Mouse (Mus musculus) central nervous system, embryonic 11.5 days (tissue): ENCODE data around the gene Akr1a1. TPM values are rescaled to one million over a fixed set of nuclear protein-coding genes. Genes with fewer than 3 reads are reported as not detected.

Source experiments
- polyA plus RNA-seq: library from polyadenylated mRNA; depleted of rRNA; stranded (reverse); fragments of >200 nt; gene quantifications from 2 replicates; pipeline ENCODE4 v1.2.3, GENCODE M21; 2012; rRNA removed

Akr1a1 gene
- 372 and 516 TPM in 2 replicates for polyA plus RNA-seq

GRCm38 (mm10) chr4:116650924-116651796, at the start of gene Akr1a1:
Gene Akr1a1, minus strand, starts transcription at chr4:116651680.

GRCm38 (mm10) chr4:116685402-116686061, 34.1 kb upstream of the Akr1a1 start, which contains the start of gene Prdx1:
Gene Prdx1, plus strand, starts transcription at chr4:116685544.

GRCm38 (mm10) chr4:116627722-116628662, 23.5 kb downstream of the Akr1a1 start, which contains the start of gene Nasp:
Gene Nasp, minus strand, starts transcription at chr4:116627941.

GRCm38 (mm10) chr4:116596379-116596778, 55.1 kb downstream of the Akr1a1 start, which contains the start of gene Ccdc17:
Gene Ccdc17, plus strand, starts transcription at chr4:116596654.

Other genes starting within 250 kb of the Akr1a1 start
- gene Mast2, start 187.5 kb downstream of the Akr1a1 start, polyA plus RNA-seq, result 46.8 and 60.1 TPM in 2 replicates
- 9.3 and 9.5 TPM in 2 replicates for gene Ipp, start 144.1 kb downstream of the Akr1a1 start, polyA plus RNA-seq
- gene Tmem69, start 95.7 kb downstream of the Akr1a1 start, polyA plus RNA-seq, result 9.7 and 15.2 TPM in 2 replicates
- gene Gpbp1l1, start 94.0 kb downstream of the Akr1a1 start, polyA plus RNA-seq, result 50.4 and 52.2 TPM in 2 replicates
- gene Ccdc17, start 55.0 kb downstream of the Akr1a1 start, polyA plus RNA-seq, result 1.7 and 3.1 TPM in 2 replicates
- gene Nasp, start 23.7 kb downstream of the Akr1a1 start, polyA plus RNA-seq, result 359 and 483 TPM in 2 replicates
- gene Prdx1, start 33.9 kb upstream of the Akr1a1 start, polyA plus RNA-seq, result 314 and 462 TPM in 2 replicates
- gene Mmachc, start 56.7 kb upstream of the Akr1a1 start, polyA plus RNA-seq, result 19.1 and 26.3 TPM in 2 replicates
- gene Ccdc163, start 56.8 kb upstream of the Akr1a1 start, polyA plus RNA-seq, result 36.8 and 54.1 TPM in 2 replicates
- gene Tesk2, start 69.3 kb upstream of the Akr1a1 start, polyA plus RNA-seq, result 6.0 and 8.2 TPM in 2 replicates
- 32.8 and 42.0 TPM in 2 replicates for gene Toe1, start 156.0 kb upstream of the Akr1a1 start, polyA plus RNA-seq
- 21.6 and 26.6 TPM in 2 replicates for gene Mutyh, start 156.0 kb upstream of the Akr1a1 start, polyA plus RNA-seq
- gene Hpdl, start 170.0 kb upstream of the Akr1a1 start, polyA plus RNA-seq, result 0.28 and 0.76 TPM in 2 replicates
- gene Zswim5, start 225.7 kb upstream of the Akr1a1 start, polyA plus RNA-seq, result 13.2 and 16.7 TPM in 2 replicates